In genomic region chr1:106620174-106620931, GRCm38 (mm10) we compare ENCODE assay signal across 23 mouse cellular contexts.
DNase-seq lines count a peak whose midpoint lies in the region; ATAC-seq and TF ChIP-seq lines count a peak whose summit lies in the region.
"Had no signal": no experiment of that assay in that cellular context is flagged by ENCODE, and none has a peak within 500 bp of the region (broad histone marks: within the 10 kb centered on the region; RNA-seq: fewer than 3 reads in every experiment).

No protein-coding gene starts in this region.

- no peaks in the 10 kb centered on the region for H3K9me3 ChIP-seq in embryonic facial prominence, embryonic 11.5 days (replicated peaks; ENCODE audit: control insufficient read depth, low read length)
- no peaks in the 10 kb centered on the region for H3K9me3 ChIP-seq in embryonic facial prominence, embryonic 10.5 days
- no peaks in the 10 kb centered on the region for H3K9me3 ChIP-seq in midbrain, postnatal 0 days (ENCODE audit: low read length)
- H3K9me3 ChIP-seq in midbrain, embryonic 15.5 days: no peaks in the 10 kb centered on the region
- no peaks in the 10 kb centered on the region for H3K9me3 ChIP-seq in embryonic facial prominence, embryonic 15.5 days (replicated peaks)
- H3K9me3 ChIP-seq: forebrain, embryonic 13.5 days; limb, embryonic 13.5 days had no signal

- H3K4me2 ChIP-seq in embryonic facial prominence, embryonic 11.5 days (ENCODE audit: low read depth, low read length): no peak overlapping the region
- H3K4me2 ChIP-seq in midbrain, postnatal 0 days (ENCODE audit: low read depth, low read length, poor library complexity, severe bottlenecking): no peak overlapping the region
- H3K4me2 ChIP-seq in midbrain, embryonic 15.5 days: no peak overlapping the region
- H3K4me2 ChIP-seq in embryonic facial prominence, embryonic 15.5 days (replicated peaks): no peak overlapping the region
- H3K4me2 ChIP-seq: forebrain, embryonic 13.5 days; limb, embryonic 13.5 days; midbrain, embryonic 11.5 days had no signal

- WGBS in embryonic facial prominence, embryonic 11.5 days: 69% methylated on average over 3 of the region's 3 CpGs
- WGBS in embryonic facial prominence, embryonic 10.5 days: 76% methylated on average over 3 of the region's 3 CpGs
- WGBS in midbrain, postnatal 0 days: 68% methylated on average over 3 of the region's 3 CpGs
- WGBS in midbrain, embryonic 15.5 days: 65% methylated on average over 3 of the region's 3 CpGs
- 51% methylated on average over 3 of the region's 3 CpGs for WGBS in embryonic facial prominence, embryonic 15.5 days

- no peak overlapping the region for H3K9ac ChIP-seq in embryonic facial prominence, embryonic 11.5 days (replicated peaks; ENCODE audit: low read length)
- no peak overlapping the region for H3K9ac ChIP-seq in midbrain, postnatal 0 days (replicated peaks; ENCODE audit: low read length, poor library complexity, severe bottlenecking)
- no peak overlapping the region for H3K9ac ChIP-seq in midbrain, embryonic 15.5 days
- H3K9ac ChIP-seq in embryonic facial prominence, embryonic 15.5 days: no peak overlapping the region
- H3K9ac ChIP-seq: forebrain, embryonic 13.5 days; limb, embryonic 13.5 days; liver, embryonic 14.5 days had no signal

- 0 out of 2 replicates have a peak, but pooled peaks have one; percentile 23 for ATAC-seq in embryonic facial prominence, embryonic 11.5 days (replicated peaks; ENCODE audit: insufficient number of reproducible peaks, low FRiP score, low TSS enrichment, low read depth)
- peak; percentile 15; the same call in 1 of the 2 replicates for ATAC-seq in midbrain, postnatal 0 days (ENCODE audit: low FRiP score)
- no peak for ATAC-seq in midbrain, embryonic 15.5 days (replicated peaks)
- ATAC-seq in embryonic facial prominence, embryonic 15.5 days (ENCODE audit: insufficient number of reproducible peaks, low FRiP score, low TSS enrichment, low read depth): 0 out of 2 replicates have a peak, but pooled peaks have one; percentile 54
- ATAC-seq: forebrain, embryonic 13.5 days; hindbrain, postnatal 0 days had no signal

- no peaks in the 10 kb centered on the region for H3K36me3 ChIP-seq in embryonic facial prominence, embryonic 11.5 days (replicated peaks; ENCODE audit: control insufficient read depth, insufficient read depth, low read depth, low read length)
- H3K36me3 ChIP-seq in embryonic facial prominence, embryonic 10.5 days (replicated peaks): no peaks in the 10 kb centered on the region
- no peaks in the 10 kb centered on the region for H3K36me3 ChIP-seq in midbrain, postnatal 0 days (ENCODE audit: insufficient read depth, low read length)
- no peaks in the 10 kb centered on the region for H3K36me3 ChIP-seq in midbrain, embryonic 15.5 days (replicated peaks)
- no peaks in the 10 kb centered on the region for H3K36me3 ChIP-seq in embryonic facial prominence, embryonic 15.5 days
- H3K36me3 ChIP-seq: limb, embryonic 13.5 days had no signal

- TF ChIP-seq CTCF in midbrain, postnatal 0 days (IDR thresholded peaks at IDR 0.05): no peak

- no peak overlapping the region for H3K4me3 ChIP-seq in embryonic facial prominence, embryonic 11.5 days (ENCODE audit: low read depth, low read length)
- H3K4me3 ChIP-seq in embryonic facial prominence, embryonic 10.5 days: no peak overlapping the region
- no peak overlapping the region for H3K4me3 ChIP-seq in midbrain, postnatal 0 days (ENCODE audit: low read depth, low read length)
- no peak overlapping the region for H3K4me3 ChIP-seq in midbrain, embryonic 15.5 days
- H3K4me3 ChIP-seq in embryonic facial prominence, embryonic 15.5 days (replicated peaks): no peak overlapping the region
- H3K4me3 ChIP-seq: erythroblast, embryonic 14.5 days; forebrain, embryonic 13.5 days; heart, adult 2 months; limb, embryonic 13.5 days had no signal

- no peaks in the 10 kb centered on the region for H3K27me3 ChIP-seq in embryonic facial prominence, embryonic 11.5 days (ENCODE audit: control insufficient read depth, insufficient read depth, low read length)
- H3K27me3 ChIP-seq in embryonic facial prominence, embryonic 10.5 days (replicated peaks; ENCODE audit: low read depth, poor library complexity, severe bottlenecking): no peaks in the 10 kb centered on the region
- no peaks in the 10 kb centered on the region for H3K27me3 ChIP-seq in midbrain, postnatal 0 days (ENCODE audit: insufficient read depth, low read length)
- no peaks in the 10 kb centered on the region for H3K27me3 ChIP-seq in midbrain, embryonic 15.5 days (replicated peaks)
- no peaks in the 10 kb centered on the region for H3K27me3 ChIP-seq in embryonic facial prominence, embryonic 15.5 days
- H3K27me3 ChIP-seq: forebrain, embryonic 13.5 days; limb, embryonic 13.5 days had no signal

- H3K4me1 ChIP-seq in embryonic facial prominence, embryonic 11.5 days (ENCODE audit: control insufficient read depth, insufficient read depth, low read length): no peaks in the 10 kb centered on the region
- H3K4me1 ChIP-seq in embryonic facial prominence, embryonic 10.5 days: peaks cover 6% of the 10 kb centered on the region; the same call in 1 of the 2 replicates
- peaks cover 4% of the 10 kb centered on the region; the same call in 1 of the 2 replicates for H3K4me1 ChIP-seq in midbrain, postnatal 0 days (ENCODE audit: insufficient read depth, low read length)
- H3K4me1 ChIP-seq in midbrain, embryonic 15.5 days: no peaks in the 10 kb centered on the region
- peaks cover 8% of the 10 kb centered on the region for H3K4me1 ChIP-seq in embryonic facial prominence, embryonic 15.5 days
- H3K4me1 ChIP-seq: forebrain, embryonic 13.5 days had no signal

- H3K27ac ChIP-seq in embryonic facial prominence, embryonic 11.5 days (replicated peaks; ENCODE audit: low read depth, low read length): no peak overlapping the region
- H3K27ac ChIP-seq in embryonic facial prominence, embryonic 10.5 days (replicated peaks): no peak overlapping the region
- no peak overlapping the region for H3K27ac ChIP-seq in midbrain, postnatal 0 days (ENCODE audit: low read depth, low read length)
- H3K27ac ChIP-seq in midbrain, embryonic 15.5 days: no peak overlapping the region
- H3K27ac ChIP-seq in embryonic facial prominence, embryonic 15.5 days (replicated peaks): no peak overlapping the region
- H3K27ac ChIP-seq: forebrain, embryonic 13.5 days; heart, adult 2 months; hindbrain, postnatal 0 days; limb, embryonic 13.5 days; liver, embryonic 14.5 days; macrophage had no signal

- DNase-seq in embryonic facial prominence, embryonic 11.5 days (ENCODE audit: low spot score): no peak
- no peak for DNase-seq in embryonic facial prominence, embryonic 10.5 days (ENCODE audit: low spot score)
- no peak for DNase-seq in midbrain, postnatal 0 days (ENCODE audit: low spot score)
- DNase-seq in naive thymus-derived CD4-positive, alpha-beta T cell, adult 2 months (ENCODE audit: low read depth): peak; percentile 50
- no peak for DNase-seq in T-cell, adult 2 months (ENCODE audit: low spot score)
- no peak for DNase-seq in gastrocnemius, postnatal 25 days
- DNase-seq: adrenal gland, postnatal 25 days; cerebellum, adult 11 months; embryo, embryonic 11 days; gastrocnemius, postnatal 10 days; heart, adult 2 months; kidney, adult 9 months; layer of hippocampus, postnatal 36 days; spleen, adult 18-20 months had no signal
